Mouse (Mus musculus): ENCODE measurements around the gene Lypd4. TPM values are rescaled to one million over a fixed set of nuclear protein-coding genes. Genes with fewer than 3 reads are reported as not detected.
"Not testable (repeated sequence)": the region's sequence is repeated elsewhere in the genome, so short reads cannot be mapped to it uniquely, and the experiment has no call there.

Gene Lypd4
- polyA plus RNA-seq, 1 experiment from 2014 or later: not detected

DNA sequence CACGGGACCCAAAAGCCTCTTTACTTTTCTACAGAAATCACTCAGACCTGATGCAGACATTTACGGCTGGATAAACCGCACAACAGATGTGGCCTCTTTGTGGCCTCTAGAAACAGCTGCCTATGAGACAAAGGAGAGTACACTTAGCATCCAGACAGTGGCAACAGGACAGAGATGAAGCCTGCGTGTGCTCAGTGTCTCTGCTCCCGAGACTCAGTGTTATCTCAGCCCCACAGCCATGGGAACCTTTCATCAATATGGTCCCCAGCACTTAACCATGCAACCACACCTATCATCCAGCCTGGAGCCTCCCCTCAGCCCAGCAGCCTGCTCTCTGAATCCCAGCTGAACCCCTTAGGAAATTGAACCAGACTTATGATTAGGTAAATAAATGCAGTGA, 10.5 kb downstream of the Lypd4 start:
- Histone ChIP-seq H3K9ac (peak overlapping the region; percentile 27; the same call in 1 of the 2 replicates), H3K4me3 (no peak overlapping the region), H3K4me2 (no peak overlapping the region), H3K9me3 (no peaks in the 10 kb centered on the region), H3K27me3 (no peaks in the 10 kb centered on the region), H3K36me3 (no peaks in the 10 kb centered on the region), H3K27ac (no peak overlapping the region), H3K4me1 (no peaks in the 10 kb centered on the region)
- WGBS: 79% methylated on average over 5 of the region's 5 CpGs
- no peak for ATAC-seq (ENCODE audit: insufficient number of reproducible peaks, insufficient read depth, low FRiP score, low TSS enrichment, low read depth)

DNA sequence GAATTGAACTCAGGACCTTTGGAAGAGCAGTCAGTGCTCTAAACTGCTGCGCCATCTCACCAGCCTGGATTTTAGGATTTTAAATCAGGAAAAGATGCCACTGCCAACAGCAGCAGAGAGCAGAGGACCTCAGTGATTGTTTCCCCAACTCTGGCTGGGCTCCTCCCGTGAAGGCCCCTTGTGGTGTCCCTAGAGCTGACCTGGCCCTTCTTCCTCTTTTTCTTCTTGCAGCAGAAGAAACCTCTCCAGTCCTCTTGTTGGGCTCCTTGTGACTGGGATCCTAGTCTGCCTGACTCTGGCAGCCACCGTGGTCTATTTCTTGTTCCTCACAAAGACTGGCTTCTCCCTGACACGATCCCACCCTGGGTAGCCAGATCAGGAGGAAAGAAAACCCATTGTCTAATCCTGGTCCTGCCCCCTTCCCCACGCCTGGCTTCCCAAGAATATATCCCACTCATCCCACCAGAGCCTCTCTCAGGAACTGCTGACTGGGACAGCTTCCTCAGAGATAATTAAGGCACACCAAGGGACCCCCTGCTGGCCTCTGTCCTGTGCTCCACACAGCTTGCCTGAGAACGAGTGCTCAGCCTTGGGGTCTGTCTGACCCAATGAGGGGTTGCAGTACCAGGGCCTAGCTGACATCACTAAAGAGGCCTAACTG, 13.2 kb downstream of the Lypd4 start:
- H3K4me1 ChIP-seq: peaks cover 5% of the 10 kb centered on the region; the same call in 1 of the 2 replicates
- WGBS: 36% methylated on average over 6 of the region's 6 CpGs
- H3K4me3 ChIP-seq: no peak overlapping the region
- no peak for ATAC-seq (ENCODE audit: insufficient number of reproducible peaks, insufficient read depth, low FRiP score, low TSS enrichment, low read depth)
- H3K9ac ChIP-seq: no peak overlapping the region
- no peak overlapping the region for H3K4me2 ChIP-seq
- H3K27me3 ChIP-seq: no peaks in the 10 kb centered on the region
- no peaks in the 10 kb centered on the region for H3K9me3 ChIP-seq
- H3K27ac ChIP-seq: no peak overlapping the region
- H3K36me3 ChIP-seq: no peaks in the 10 kb centered on the region

DNA sequence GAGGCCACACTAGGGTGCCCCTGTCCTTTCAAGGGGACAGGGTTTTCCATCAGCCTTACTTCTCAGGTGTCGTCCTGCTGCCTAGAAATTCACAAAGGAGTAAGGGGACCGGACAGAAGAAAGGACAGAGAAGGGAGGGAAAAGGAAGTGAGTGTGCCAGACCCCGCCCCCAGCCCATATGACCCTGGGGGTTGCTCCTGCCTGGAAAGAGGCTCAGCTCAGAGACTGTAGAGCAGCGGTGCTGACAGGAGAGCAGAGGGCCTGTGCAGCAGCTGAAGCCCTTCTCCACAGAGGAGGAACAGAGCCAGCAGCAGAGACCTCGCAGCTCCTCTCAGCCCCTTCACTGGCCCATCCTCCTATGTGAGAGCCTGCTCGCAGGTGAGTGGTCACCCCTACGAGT, 16.0 kb downstream of the Lypd4 start:
- Histone ChIP-seq H3K9ac (peak overlapping the region; percentile 32; the same call in 1 of the 2 replicates), H3K27ac (no peak overlapping the region), H3K4me2 (no peak overlapping the region), H3K4me3 (no peak overlapping the region), H3K9me3 (no peaks in the 10 kb centered on the region), H3K36me3 (no peaks in the 10 kb centered on the region), H3K27me3 (no peaks in the 10 kb centered on the region), H3K4me1 (peaks cover 5% of the 10 kb centered on the region; the same call in 1 of the 2 replicates)
- peak; percentile 32; the same call in 1 of the 2 replicates for ATAC-seq (ENCODE audit: insufficient number of reproducible peaks, insufficient read depth, low FRiP score, low TSS enrichment, low read depth)
- 24% methylated on average over 7 of the region's 7 CpGs for WGBS

DNA sequence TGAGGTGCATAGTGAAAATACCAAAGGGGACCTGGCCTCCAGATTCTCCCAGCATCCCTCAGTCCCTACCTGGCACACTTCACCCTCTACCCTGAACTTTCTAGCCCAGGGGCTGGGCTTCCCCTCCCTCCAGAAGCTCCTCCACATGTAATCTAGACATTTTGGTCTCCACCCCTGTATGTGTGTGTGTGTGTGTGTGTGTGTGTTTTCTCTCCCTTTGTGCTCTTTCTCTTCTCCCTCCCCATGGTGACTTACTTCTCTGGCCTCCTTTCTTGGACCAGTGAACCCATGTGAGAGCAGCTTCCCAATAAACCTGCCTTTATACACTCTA, 16.5 kb downstream of the Lypd4 start:
- no peak overlapping the region for H3K4me2 ChIP-seq
- H3K27ac ChIP-seq: no peak overlapping the region
- no peaks in the 10 kb centered on the region for H3K36me3 ChIP-seq
- peaks cover 5% of the 10 kb centered on the region; the same call in 1 of the 2 replicates for H3K4me1 ChIP-seq
- H3K27me3 ChIP-seq: no peaks in the 10 kb centered on the region
- H3K9ac ChIP-seq: no peak overlapping the region
- no peaks in the 10 kb centered on the region for H3K9me3 ChIP-seq
- H3K4me3 ChIP-seq: no peak overlapping the region
- no peak for ATAC-seq (ENCODE audit: insufficient number of reproducible peaks, insufficient read depth, low FRiP score, low TSS enrichment, low read depth)

DNA sequence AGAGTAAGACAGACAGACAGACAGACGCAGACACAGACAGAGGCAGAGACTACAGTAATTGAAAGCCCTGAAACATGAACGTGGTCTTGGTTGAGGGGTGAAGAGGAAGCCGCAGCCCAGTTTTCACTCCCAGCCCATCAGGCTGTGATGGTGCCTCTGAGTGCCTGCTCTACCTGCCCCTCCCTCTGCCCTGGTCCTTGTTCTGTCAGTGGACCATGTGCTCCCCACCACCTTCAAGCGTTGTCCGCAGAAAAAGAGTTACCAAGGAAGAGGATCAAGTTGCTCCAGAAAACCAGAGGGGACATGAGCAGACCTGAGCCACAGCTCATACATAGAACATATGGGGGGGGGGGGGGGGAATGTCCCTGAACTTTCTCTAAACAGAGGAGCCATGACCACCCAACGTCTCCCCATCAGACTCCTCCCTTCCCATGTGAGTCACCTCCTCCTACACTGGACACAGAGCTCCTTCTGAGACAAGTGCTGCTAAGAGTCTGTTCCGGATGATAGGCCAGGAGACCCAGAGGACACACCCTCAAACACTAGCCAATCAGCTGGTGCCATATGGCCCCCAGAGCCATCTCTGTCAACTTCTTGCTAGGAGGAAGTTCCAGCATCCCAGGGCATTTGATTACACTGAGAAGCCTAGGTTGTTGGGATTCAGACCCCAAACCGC, 17.0 kb downstream of the Lypd4 start:
- no peak overlapping the region for H3K27ac ChIP-seq
- H3K9me3 ChIP-seq: no peaks in the 10 kb centered on the region

DNA sequence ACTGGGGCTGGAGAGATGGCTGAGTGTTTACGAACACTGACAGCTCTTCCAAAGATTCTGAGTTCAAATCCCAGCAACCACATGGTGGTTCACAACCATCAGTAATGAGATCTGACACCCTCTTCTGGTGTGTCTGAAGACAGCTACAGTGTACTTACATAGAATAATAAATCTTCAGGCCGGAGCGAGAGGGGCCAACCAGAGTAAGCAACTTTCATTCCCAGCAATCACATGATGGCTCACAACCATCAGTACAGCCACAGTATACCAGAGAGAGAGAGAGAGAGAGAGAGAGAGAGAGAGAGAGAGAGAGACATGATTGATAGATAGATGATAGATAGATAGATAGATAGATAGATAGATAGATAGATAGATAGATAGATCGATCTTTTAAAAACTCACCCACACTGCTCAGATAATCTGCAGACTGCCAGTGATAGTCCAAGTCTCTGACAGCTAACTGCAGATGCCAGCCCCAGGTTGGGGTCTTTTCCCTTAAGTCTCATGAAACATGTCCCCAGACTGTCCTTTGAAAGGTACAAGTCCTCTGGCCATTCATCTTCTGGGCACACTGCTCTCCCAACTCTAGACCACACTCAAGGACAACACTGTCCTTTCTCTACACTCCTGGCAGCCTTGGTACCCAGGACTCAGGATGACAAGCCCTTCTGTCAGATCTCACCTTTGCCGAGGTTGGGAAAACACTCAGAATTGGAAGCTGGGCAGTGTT, 18.0 kb downstream of the Lypd4 start:
- Histone ChIP-seq H3K9me3 (no peaks in the 10 kb centered on the region), H3K4me2 (no peak overlapping the region), H3K4me1 (peaks cover 5% of the 10 kb centered on the region; the same call in 1 of the 2 replicates), H3K9ac (no peak overlapping the region), H3K36me3 (no peaks in the 10 kb centered on the region), H3K4me3 (no peak overlapping the region), H3K27ac (no peak overlapping the region), H3K27me3 (no peaks in the 10 kb centered on the region)
- no peak for ATAC-seq (ENCODE audit: insufficient number of reproducible peaks, insufficient read depth, low FRiP score, low TSS enrichment, low read depth)
- WGBS: 80% methylated on average over 5 of the region's 5 CpGs

More for the DNA sequence above, 17.0 kb downstream of the Lypd4 start:
- no peaks in the 10 kb centered on the region for H3K36me3 ChIP-seq
- no peak for ATAC-seq (ENCODE audit: insufficient number of reproducible peaks, insufficient read depth, low FRiP score, low TSS enrichment, low read depth)
- no peaks in the 10 kb centered on the region for H3K27me3 ChIP-seq
- peaks cover 5% of the 10 kb centered on the region; the same call in 1 of the 2 replicates for H3K4me1 ChIP-seq
- WGBS: 79% methylated on average over 8 of the region's 8 CpGs
- H3K9ac ChIP-seq: no peak overlapping the region
- no peak overlapping the region for H3K4me3 ChIP-seq
- H3K4me2 ChIP-seq: no peak overlapping the region

DNA sequence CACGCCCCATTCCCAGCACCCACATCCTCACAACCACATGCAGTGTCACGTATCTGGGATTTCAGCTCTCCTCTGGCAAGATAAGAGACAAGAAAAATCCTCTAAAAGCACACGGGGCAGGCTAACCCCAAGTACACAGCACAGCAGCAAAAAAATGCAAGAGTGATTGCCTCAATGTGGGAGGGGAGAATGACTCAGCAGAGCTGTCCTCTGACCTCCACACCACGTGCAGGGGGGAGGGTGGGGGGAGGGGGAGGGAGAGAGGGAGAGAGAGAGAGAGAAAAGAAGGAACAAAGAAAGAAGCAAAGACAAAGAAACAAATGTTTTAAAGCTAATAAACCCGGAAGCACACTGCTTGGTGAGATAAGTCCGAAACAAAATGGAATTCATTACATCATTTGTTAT, 18.8 kb downstream of the Lypd4 start:
- Histone ChIP-seq H3K9me3 (no peaks in the 10 kb centered on the region), H3K4me3 (no peak overlapping the region), H3K4me2 (no peak overlapping the region), H3K9ac (no peak overlapping the region), H3K27me3 (no peaks in the 10 kb centered on the region), H3K36me3 (no peaks in the 10 kb centered on the region), H3K4me1 (peaks cover 5% of the 10 kb centered on the region; the same call in 1 of the 2 replicates), H3K27ac (no peak overlapping the region)
- no peak for ATAC-seq (ENCODE audit: insufficient number of reproducible peaks, insufficient read depth, low FRiP score, low TSS enrichment, low read depth)
- 37% methylated on average over 6 of the region's 6 CpGs for WGBS

DNA sequence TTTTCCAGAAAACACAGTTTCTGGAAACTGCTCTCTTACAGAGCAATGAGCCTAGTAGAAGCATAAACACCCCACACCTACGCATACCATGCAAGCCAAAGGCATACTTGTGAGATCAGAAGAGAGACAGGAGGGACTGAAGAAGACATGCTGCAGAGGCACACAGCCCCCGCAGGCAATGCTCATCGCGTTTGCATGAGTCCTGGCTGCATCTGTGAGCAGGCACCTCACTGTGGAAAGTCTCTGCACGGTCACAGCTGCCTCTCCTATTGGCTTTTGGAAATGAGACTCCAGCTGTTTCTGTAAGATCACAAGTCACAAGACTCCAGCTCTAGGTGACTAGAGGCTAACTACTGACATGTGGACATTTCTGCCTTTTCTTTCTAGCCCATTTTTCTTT, 19.6 kb downstream of the Lypd4 start:
- 12% methylated on average over 5 of the region's 5 CpGs for WGBS
- ATAC-seq (ENCODE audit: insufficient number of reproducible peaks, insufficient read depth, low FRiP score, low TSS enrichment, low read depth): no peak
- H3K9me3 ChIP-seq: no peaks in the 10 kb centered on the region
- H3K4me1 ChIP-seq: peaks cover 5% of the 10 kb centered on the region; the same call in 1 of the 2 replicates
- no peak overlapping the region for H3K9ac ChIP-seq
- no peak overlapping the region for H3K27ac ChIP-seq
- H3K4me2 ChIP-seq: no peak overlapping the region
- H3K27me3 ChIP-seq: no peaks in the 10 kb centered on the region
- no peak overlapping the region for H3K4me3 ChIP-seq
- no peaks in the 10 kb centered on the region for H3K36me3 ChIP-seq

DNA sequence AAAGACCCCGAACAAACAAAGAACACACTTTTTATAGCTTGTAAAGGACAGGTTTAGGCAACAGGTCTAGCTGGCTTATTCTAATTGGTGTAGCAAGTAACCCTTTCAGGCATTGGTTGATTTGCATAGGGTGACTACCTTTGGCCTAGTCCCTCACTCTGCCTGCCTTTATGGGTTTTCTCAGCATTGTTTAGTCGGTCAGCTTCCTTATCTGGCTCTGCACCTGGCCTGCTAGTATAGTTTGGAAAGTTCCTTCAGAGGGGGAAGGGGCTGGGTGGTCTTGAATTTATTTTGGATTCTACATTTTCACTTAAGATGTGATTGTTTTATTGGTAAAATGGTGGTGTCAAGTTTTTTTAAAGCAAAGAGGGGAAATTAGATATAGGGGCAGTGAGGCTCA, 23.2 kb downstream of the Lypd4 start:
- H3K9me3 ChIP-seq; H3K4me1 ChIP-seq; H3K27me3 ChIP-seq; H3K27ac ChIP-seq; ATAC-seq (ENCODE audit: insufficient number of reproducible peaks, insufficient read depth, low FRiP score, low TSS enrichment, low read depth); H3K4me2 ChIP-seq; H3K4me3 ChIP-seq; H3K36me3 ChIP-seq; H3K9ac ChIP-seq: not testable (repeated sequence)
- 34% methylated on average over 2 of the region's 2 CpGs for WGBS

DNA sequence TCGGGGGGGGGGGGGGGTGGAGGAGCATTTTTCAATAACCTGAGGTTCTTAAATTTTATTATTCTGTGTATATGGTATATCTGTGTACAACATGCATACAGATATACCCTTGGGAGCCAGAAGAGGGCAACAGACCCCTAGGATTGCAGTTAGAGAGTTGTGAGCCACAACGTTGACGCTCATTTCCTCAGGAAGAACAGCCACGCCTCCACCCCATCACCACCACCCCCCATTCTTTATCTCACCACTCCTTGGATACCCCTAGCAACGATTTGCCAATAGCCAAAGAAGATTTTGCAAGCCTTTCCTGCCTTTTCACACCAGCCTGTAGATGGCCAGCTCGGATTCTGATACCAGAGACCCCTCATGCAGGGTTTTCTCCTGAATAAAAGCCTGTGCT, 24.0 kb downstream of the Lypd4 start:
- H3K36me3 ChIP-seq: no peaks in the 10 kb centered on the region
- H3K4me2 ChIP-seq: no peak overlapping the region
- ATAC-seq (ENCODE audit: insufficient number of reproducible peaks, insufficient read depth, low FRiP score, low TSS enrichment, low read depth): no peak
- WGBS: 7% methylated on average over 6 of the region's 6 CpGs
- H3K4me1 ChIP-seq: no peaks in the 10 kb centered on the region
- no peaks in the 10 kb centered on the region for H3K27me3 ChIP-seq
- no peak overlapping the region for H3K4me3 ChIP-seq
- no peaks in the 10 kb centered on the region for H3K9me3 ChIP-seq
- H3K9ac ChIP-seq: no peak overlapping the region
- H3K27ac ChIP-seq: no peak overlapping the region

DNA sequence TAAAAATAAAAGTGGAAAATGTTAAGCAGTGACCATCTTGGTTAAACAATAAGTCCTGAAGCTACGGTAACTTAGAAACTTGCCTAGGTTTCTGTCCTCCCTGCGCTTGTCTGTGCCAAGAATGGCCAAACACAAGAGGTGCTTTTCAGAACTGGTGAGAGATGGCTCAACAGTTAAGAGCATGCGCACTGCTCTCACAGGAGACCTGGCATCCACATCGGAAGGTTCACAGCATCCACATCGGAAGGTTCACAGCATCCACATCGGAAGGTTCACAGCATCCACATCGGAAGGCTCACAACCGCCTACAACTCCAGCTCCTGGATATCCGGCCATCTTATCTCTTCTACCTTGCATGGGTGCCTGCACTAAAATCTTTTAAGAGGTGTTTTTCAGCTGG, 24.6 kb downstream of the Lypd4 start:
- WGBS: 82% methylated on average over 9 of the region's 9 CpGs
- no peak overlapping the region for H3K4me2 ChIP-seq
- ATAC-seq (ENCODE audit: insufficient number of reproducible peaks, insufficient read depth, low FRiP score, low TSS enrichment, low read depth): no peak
- no peak overlapping the region for H3K4me3 ChIP-seq
- no peak overlapping the region for H3K9ac ChIP-seq
- no peaks in the 10 kb centered on the region for H3K9me3 ChIP-seq
- H3K4me1 ChIP-seq: 0 out of 2 replicates have a peak, but pooled peaks cover under 1% of the 10 kb centered on the region
- no peaks in the 10 kb centered on the region for H3K27me3 ChIP-seq
- H3K36me3 ChIP-seq: no peaks in the 10 kb centered on the region
- no peak overlapping the region for H3K27ac ChIP-seq

DNA sequence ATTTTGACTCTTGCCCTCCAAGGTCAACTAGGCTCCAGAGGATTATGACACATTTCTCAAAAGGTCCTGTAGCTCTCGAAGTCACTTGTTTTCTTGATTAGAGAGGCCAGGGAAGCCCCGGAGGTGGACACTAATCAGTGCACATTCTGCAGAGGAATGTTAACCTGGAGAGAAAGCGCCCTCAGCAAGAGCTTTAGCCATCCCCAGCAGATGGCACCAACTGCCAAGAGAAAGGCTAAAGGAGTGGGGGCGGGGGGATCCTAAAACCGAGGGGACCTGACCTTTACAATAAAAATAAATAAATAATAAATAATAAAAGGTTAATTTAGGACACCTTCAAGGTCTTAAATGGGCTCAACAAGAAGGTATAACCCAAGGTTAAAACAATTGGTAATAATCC, 25.6 kb downstream of the Lypd4 start:
- no peak overlapping the region for H3K9ac ChIP-seq
- H3K27ac ChIP-seq: no peak overlapping the region
- 29% methylated on average over 5 of the region's 5 CpGs for WGBS
- H3K4me3 ChIP-seq: no peak overlapping the region
- no peak overlapping the region for H3K4me2 ChIP-seq
- H3K4me1 ChIP-seq: peaks cover 5% of the 10 kb centered on the region; the same call in 1 of the 2 replicates
- ATAC-seq (ENCODE audit: insufficient number of reproducible peaks, insufficient read depth, low FRiP score, low TSS enrichment, low read depth): no peak
- H3K27me3 ChIP-seq: no peaks in the 10 kb centered on the region
- no peaks in the 10 kb centered on the region for H3K36me3 ChIP-seq
- no peaks in the 10 kb centered on the region for H3K9me3 ChIP-seq

Data from embryonic facial prominence, embryonic 13.5 days (tissue).